Mouse (Mus musculus) liver, embryonic 15.5 days (tissue): ENCODE data around the gene Tbx21. TPM values are rescaled to one million over a fixed set of nuclear protein-coding genes. Genes with fewer than 3 reads are reported as not detected.

Source experiments
- ATAC-seq: fragments of 200-750 bp; cut with Nextera tagmentation; 2 replicates; pipeline ENCODE4 v1.8.0; 2017; ENCODE audit warnings: moderate number of reproducible peaks, mild to moderate bottlenecking, moderate library complexity; ENCODE audit not compliant: insufficient read depth
- H3K27ac ChIP-seq: fragments of 300-500 bp; sonication (generic); replicated peaks from 2 replicates; pipeline ENCODE4 v1.5.1; 2015; ENCODE audit warnings: mild to moderate bottlenecking, inconsistent platforms
- H3K27me3 ChIP-seq: fragments of 300-500 bp; sonication (generic); 2 replicates; pipeline ENCODE4 v1.6.1; 2015; ENCODE audit warnings: mild to moderate bottlenecking, inconsistent platforms
- H3K36me3 ChIP-seq: fragments of 300-500 bp; sonication (generic); replicated peaks from 2 replicates; pipeline ENCODE4 v1.6.1; 2015; ENCODE audit warnings: moderate library complexity, mild to moderate bottlenecking, inconsistent platforms
- H3K4me1 ChIP-seq: fragments of 300-500 bp; sonication (generic); replicated peaks from 2 replicates; pipeline ENCODE4 v1.6.1; 2015; ENCODE audit warnings: inconsistent platforms
- H3K4me2 ChIP-seq: fragments of 300-500 bp; sonication (generic); 2 replicates; pipeline ENCODE4 v1.6.1; 2015; ENCODE audit warnings: moderate library complexity, mild to moderate bottlenecking, inconsistent platforms
- H3K4me3 ChIP-seq: fragments of 300-500 bp; sonication (generic); replicated peaks from 2 replicates; pipeline ENCODE4 v1.5.1; 2015; ENCODE audit warnings: mild to moderate bottlenecking, inconsistent platforms
- H3K9ac ChIP-seq: fragments of 300-500 bp; sonication (generic); 2 replicates; pipeline ENCODE4 v1.6.1; 2015; ENCODE audit warnings: moderate library complexity, mild to moderate bottlenecking, inconsistent platforms
- H3K9me3 ChIP-seq: fragments of 300-500 bp; sonication (generic); replicated peaks from 2 replicates; pipeline ENCODE4 v1.6.1; 2016; ENCODE audit warnings: inconsistent platforms
- WGBS: fragments of 180-500 bp; shearing (Covaris S2); methylation state at CpG from one replicate; pipeline ENCODE4 v1.1.7; 2015; ENCODE audit warnings: mixed read lengths; ENCODE audit not compliant: insufficient replicate concordance; 5-methylcytosine and 5-hydroxymethylcytosine counted together
- microRNA-seq: library from miRNA; unstranded; fragments of <30 nt; microRNA quantifications from one replicate; pipeline ENCODE4, GENCODE M21; 2016
- polyA plus RNA-seq: library from polyadenylated mRNA; unstranded; fragments of >200 nt; fragmentation: Nextera tagmentation; extraction: Ambion mirVana; gene quantifications from 2 replicates; pipeline ENCODE4 v1.2.1, GENCODE M21; 2015

The Tbx21 gene
- polyA plus RNA-seq, 1 experiment from 2014 or later, result 0.08 TPM

GRCm38 (mm10) chr11:97052219-97052646 is 62.9 kb downstream of the Tbx21 start:
- 16% methylated on average over 11 of the region's 11 CpGs for WGBS
- peaks cover 45% of the 10 kb centered on the region for H3K36me3 ChIP-seq

DNA sequence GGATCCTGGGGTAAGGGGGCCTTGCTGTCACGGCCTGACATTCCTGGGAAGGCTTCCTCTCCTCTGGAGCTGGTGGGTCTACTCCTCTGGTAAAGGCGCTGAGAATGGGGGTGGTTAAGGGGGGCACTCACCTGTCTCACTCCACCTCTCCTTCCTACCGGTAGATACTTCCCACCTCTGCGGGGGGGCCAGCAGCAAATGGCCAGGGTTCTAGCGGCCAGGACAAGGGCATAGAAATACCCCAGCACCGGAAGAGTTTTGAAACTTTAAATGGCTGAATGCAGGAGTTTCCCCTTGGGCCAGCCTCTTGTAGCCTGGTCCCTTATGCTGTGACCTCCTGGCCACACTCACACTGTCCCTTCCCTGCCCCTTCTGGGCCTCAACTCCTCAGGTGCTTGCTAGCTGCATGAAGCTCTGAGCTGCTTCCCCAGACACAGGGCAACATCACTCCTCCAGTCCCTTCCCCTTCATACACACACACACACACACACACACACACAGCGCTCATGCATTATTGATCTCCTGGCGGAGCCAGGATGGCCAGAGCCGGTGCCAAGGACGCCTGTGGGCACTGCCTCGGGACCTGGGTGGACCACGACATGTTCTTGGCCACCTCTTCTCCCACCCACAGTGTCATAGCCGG is 64.1 kb downstream of the Tbx21 start:
- peaks cover 28% of the 10 kb centered on the region for H3K4me1 ChIP-seq
- no peaks in the 10 kb centered on the region for H3K9me3 ChIP-seq
- peak overlapping the region; percentile 72 for H3K4me2 ChIP-seq
- peaks cover 46% of the 10 kb centered on the region for H3K36me3 ChIP-seq
- no peak for ATAC-seq
- H3K4me3 ChIP-seq, result peak overlapping the region; percentile 66
- H3K9ac ChIP-seq, result peak overlapping the region; percentile 68
- peak overlapping the region; percentile 54; the same call in 1 of the 2 replicates for H3K27ac ChIP-seq
- H3K27me3 ChIP-seq, result no peaks in the 10 kb centered on the region
- WGBS, result 17% methylated on average over 13 of the region's 13 CpGs

More at GRCm38 (mm10) chr11:97052219-97052646, 62.9 kb downstream of the Tbx21 start:
- peak; percentile 65 for ATAC-seq
- no peak overlapping the region for H3K27ac ChIP-seq
- no peaks in the 10 kb centered on the region for H3K27me3 ChIP-seq
- peak overlapping the region; percentile 66 for H3K4me3 ChIP-seq
- H3K9ac ChIP-seq, result 0 out of 2 replicates have a peak overlapping the region, but pooled peaks have one; percentile 42
- H3K9me3 ChIP-seq, result no peaks in the 10 kb centered on the region
- peak overlapping the region; percentile 72 for H3K4me2 ChIP-seq
- H3K4me1 ChIP-seq, result peaks cover 28% of the 10 kb centered on the region

GRCm38 (mm10) chr11:97050216-97050943 is 64.8 kb downstream of the Tbx21 start, which contains the start of gene Osbpl7:
Gene Osbpl7, plus strand, starts transcription at chr11:97050628.
- peaks cover 39% of the 10 kb centered on the region for H3K36me3 ChIP-seq

DNA sequence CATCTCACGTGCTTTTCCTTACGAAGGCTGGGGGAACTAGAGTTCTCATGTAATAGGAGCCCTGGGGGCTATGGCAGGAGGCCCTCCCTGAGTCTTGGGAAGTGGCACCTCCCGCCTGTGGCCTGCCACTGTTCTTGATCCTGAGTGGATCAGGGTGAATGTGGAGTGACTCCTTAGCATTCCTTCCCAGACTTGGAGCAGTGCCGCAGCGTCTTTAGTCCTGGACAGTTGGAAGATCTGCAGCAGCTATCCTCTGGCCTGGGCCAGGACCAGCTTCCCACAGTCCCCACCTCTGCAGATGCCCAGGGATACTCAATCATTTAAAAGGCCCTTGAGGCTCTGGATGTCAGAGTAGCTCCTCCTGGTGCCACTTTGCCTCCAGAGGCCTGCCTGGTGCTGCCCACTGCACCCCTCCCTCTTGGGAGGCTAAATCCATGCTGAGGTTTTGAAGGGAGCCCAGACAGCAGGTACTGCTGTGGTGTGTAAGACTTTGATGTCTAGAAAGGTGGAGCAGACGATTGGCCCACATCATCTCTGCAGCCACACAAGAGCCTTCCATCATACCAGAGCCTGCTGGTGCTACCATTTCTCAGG is 65.5 kb downstream of the Tbx21 start:
- Histone ChIP-seq H3K9ac (no peak overlapping the region), H3K4me1 (peaks cover 28% of the 10 kb centered on the region), H3K4me2 (no peak overlapping the region; the same call in 1 of the 2 replicates), H3K27ac (no peak overlapping the region), H3K4me3 (no peak overlapping the region), H3K36me3 (peaks cover 37% of the 10 kb centered on the region), H3K27me3 (no peaks in the 10 kb centered on the region), H3K9me3 (no peaks in the 10 kb centered on the region)
- no peak for ATAC-seq
- 68% methylated on average over 6 of the region's 6 CpGs for WGBS

More at GRCm38 (mm10) chr11:97050216-97050943, 64.8 kb downstream of the Tbx21 start, which contains the start of gene Osbpl7:
- H3K9ac ChIP-seq, result peak within 1 kb of the TSS; percentile 68
- H3K27ac ChIP-seq, result peak within 1 kb of the TSS; percentile 54; the same call in 1 of the 2 replicates
- peak within 1 kb of the TSS; percentile 66 for H3K4me3 ChIP-seq
- WGBS, result 5% methylated on average over 18 of the region's 18 CpGs
- peak within 1 kb of the TSS; percentile 72 for H3K4me2 ChIP-seq
- ATAC-seq, result peak; percentile 56
- peaks cover 28% of the 10 kb centered on the region for H3K4me1 ChIP-seq
- H3K27me3 ChIP-seq, result no peaks in the 10 kb centered on the region
- H3K9me3 ChIP-seq, result no peaks in the 10 kb centered on the region

DNA sequence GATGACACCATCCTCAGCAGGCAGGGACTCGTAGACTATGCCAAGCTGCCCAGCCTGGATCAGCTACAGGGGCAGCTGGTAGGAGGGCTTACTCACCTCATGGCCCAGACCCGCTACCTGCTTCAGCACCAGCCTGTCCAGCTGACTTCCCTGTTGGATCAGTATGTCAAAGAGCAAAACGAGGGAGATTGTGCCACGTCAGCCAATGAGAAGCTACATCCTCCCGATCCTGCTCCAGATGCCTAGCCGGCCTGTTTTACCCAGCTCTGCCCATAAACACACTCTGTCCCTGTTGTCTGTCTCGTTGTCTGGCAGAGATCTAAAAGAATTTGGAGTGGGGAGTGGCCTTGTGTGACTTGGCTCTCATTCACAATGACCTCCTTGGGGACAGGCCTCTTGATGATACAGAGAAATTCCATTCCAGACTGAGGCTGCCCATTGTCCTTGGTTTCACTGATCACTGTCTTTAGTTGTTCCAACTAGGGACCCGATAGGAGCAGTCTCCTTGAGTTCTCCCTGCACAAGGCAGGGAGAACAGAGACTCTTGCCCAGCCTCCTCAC is 67.0 kb downstream of the Tbx21 start:
- H3K9ac ChIP-seq, result no peak overlapping the region
- H3K36me3 ChIP-seq, result peaks cover 34% of the 10 kb centered on the region
- H3K27me3 ChIP-seq, result no peaks in the 10 kb centered on the region
- H3K4me3 ChIP-seq, result no peak overlapping the region
- no peak overlapping the region for H3K27ac ChIP-seq
- H3K9me3 ChIP-seq, result no peaks in the 10 kb centered on the region
- ATAC-seq, result no peak
- WGBS, result 72% methylated on average over 8 of the region's 8 CpGs
- peaks cover 29% of the 10 kb centered on the region for H3K4me1 ChIP-seq
- no peak overlapping the region for H3K4me2 ChIP-seq

Small RNA genes within 50 kb of the gene (microRNA-seq; reads per million reads assigned to microRNA genes)
- gene Mir7235 (not detected), gene Mir8103 (2.5 reads per million, percentile 2 among the genes with 10 or more reads in this experiment)

Other genes starting within 250 kb of the Tbx21 start
- 33.7 and 40.6 TPM in 2 replicates for gene Cdk5rap3, start 198.8 kb downstream of the Tbx21 start, polyA plus RNA-seq
- gene Prr15l, start 187.2 kb downstream of the Tbx21 start, polyA plus RNA-seq, result 5.9 and 6.1 TPM in 2 replicates
- gene Pnpo, start 171.3 kb downstream of the Tbx21 start, polyA plus RNA-seq, result 719 and 785 TPM in 2 replicates
- gene Sp2, start 132.4 kb downstream of the Tbx21 start, polyA plus RNA-seq, result 17.6 and 18.0 TPM in 2 replicates
- 0.03 and 0.05 TPM in 2 replicates for gene Sp6, start 101.9 kb downstream of the Tbx21 start, polyA plus RNA-seq
- 11.8 and 13.2 TPM in 2 replicates for gene Scrn2, start 85.4 kb downstream of the Tbx21 start, polyA plus RNA-seq
- 0.08 and 0.54 TPM in 2 replicates for gene Lrrc46, start 73.9 kb downstream of the Tbx21 start, polyA plus RNA-seq
- 34.0 and 34.6 TPM in 2 replicates for gene Mrpl10, start 73.8 kb downstream of the Tbx21 start, polyA plus RNA-seq
- gene Osbpl7, start 64.7 kb downstream of the Tbx21 start, polyA plus RNA-seq, result 2.3 and 2.9 TPM in 2 replicates
- gene Tbkbp1, start 36.2 kb upstream of the Tbx21 start, polyA plus RNA-seq, result 1.9 and 2.1 TPM in 2 replicates
- gene Kpnb1, start 72.5 kb upstream of the Tbx21 start, polyA plus RNA-seq, result 18.4 and 18.6 TPM in 2 replicates
- 18.6 and 21.4 TPM in 2 replicates for gene Npepps, start 165.3 kb upstream of the Tbx21 start, polyA plus RNA-seq
- gene Mrpl45, start 200.4 kb upstream of the Tbx21 start, polyA plus RNA-seq, result 21.4 and 24.4 TPM in 2 replicates
- 0.01 TPM in 1 of 2 replicates, not detected in the other for gene Gpr179, start 236.7 kb upstream of the Tbx21 start, polyA plus RNA-seq
- gene Socs7, start 247.2 kb upstream of the Tbx21 start, polyA plus RNA-seq, result 1.1 and 1.3 TPM in 2 replicates